In genomic region chr14:73469506-73469905, GRCm38 (mm10) we compare ENCODE assay signal across 12 mouse cellular contexts. TPM values are rescaled to one million over a fixed set of nuclear protein-coding genes. Genes with fewer than 3 reads are reported as not detected.
DNase-seq lines count a peak whose midpoint lies in the region; ATAC-seq lines count a peak whose summit lies in the region.
"Had no signal": no experiment of that assay in that cellular context is flagged by ENCODE, and none has a peak within 500 bp of the region (broad histone marks: within the 10 kb centered on the region; RNA-seq: fewer than 3 reads in every experiment).

No protein-coding gene starts in this region.

- no peaks in the 10 kb centered on the region for H3K36me3 ChIP-seq in heart, embryonic 11.5 days (ENCODE audit: control insufficient read depth, insufficient read depth, low read length)
- no peaks in the 10 kb centered on the region for H3K36me3 ChIP-seq in kidney, embryonic 16.5 days (ENCODE audit: insufficient read depth, low read length)
- H3K36me3 ChIP-seq: limb, embryonic 12.5 days had no signal

- H3K27ac ChIP-seq in heart, embryonic 11.5 days (ENCODE audit: low read depth, low read length), result no peak overlapping the region
- H3K27ac ChIP-seq in kidney, embryonic 16.5 days (ENCODE audit: low read length), result no peak overlapping the region
- H3K27ac ChIP-seq: limb, embryonic 12.5 days had no signal

- H3K9me3 ChIP-seq in heart, embryonic 11.5 days (replicated peaks; ENCODE audit: control insufficient read depth, low read length), result no peaks in the 10 kb centered on the region
- no peaks in the 10 kb centered on the region for H3K9me3 ChIP-seq in kidney, embryonic 16.5 days (ENCODE audit: low read length)
- H3K9me3 ChIP-seq: limb, embryonic 12.5 days had no signal

- no peak for ATAC-seq in heart, embryonic 11.5 days (replicated peaks; ENCODE audit: insufficient number of reproducible peaks, low FRiP score, low TSS enrichment)
- no peak for ATAC-seq in kidney, embryonic 16.5 days (ENCODE audit: low FRiP score, low TSS enrichment)
- ATAC-seq: inflammation-experienced regulatory T-cells, adult 6 months; lung, postnatal 0 days had no signal

- WGBS in heart, embryonic 11.5 days (ENCODE audit: insufficient replicate concordance), result 78% methylated on average over 7 of the region's 7 CpGs
- 73% methylated on average over 7 of the region's 7 CpGs for WGBS in kidney, embryonic 16.5 days

- no peak overlapping the region for H3K4me2 ChIP-seq in heart, embryonic 11.5 days
- no peak overlapping the region for H3K4me2 ChIP-seq in kidney, embryonic 16.5 days (replicated peaks; ENCODE audit: low read depth, low read length)
- H3K4me2 ChIP-seq: limb, embryonic 12.5 days had no signal

- no peak overlapping the region for H3K4me3 ChIP-seq in heart, embryonic 11.5 days (ENCODE audit: low read depth, low read length)
- no peak overlapping the region for H3K4me3 ChIP-seq in kidney, embryonic 16.5 days (ENCODE audit: low read length)
- H3K4me3 ChIP-seq: limb, embryonic 12.5 days had no signal

- intact Hi-C loops in left cerebral cortex, postnatal 14 days (cut with DNase I), result no loop called here
- intact Hi-C loops in gastrocnemius, postnatal 14 days (cut with DNase I; ENCODE audit: low total_unique reads), result no loop called here

- DNase-seq in brain, adult 2 months (ENCODE audit: low read depth, low spot score), result peak; percentile 94
- peak; percentile 58 for DNase-seq in cerebellum, adult 8-10 months
- peak; percentile 79 to 91 for DNase-seq in frontal cortex, postnatal 36 days (ENCODE audit: low spot score in 2 of 2)
- peak; percentile 85 to 92 for DNase-seq in left cerebral cortex, postnatal 14 days (ENCODE audit: low spot score in 2 of 2)
- no peak for DNase-seq in gastrocnemius, postnatal 14 days
- DNase-seq in natural killer cell, adult 2 months (ENCODE audit: low spot score in 2 of 2), result no peak
- DNase-seq: thymus, postnatal 25 days had no signal

- 0 out of 2 replicates have a peak, but pooled peaks cover 2% of the 10 kb centered on the region for H3K27me3 ChIP-seq in heart, embryonic 11.5 days (ENCODE audit: control insufficient read depth, insufficient read depth, low read length)
- no peaks in the 10 kb centered on the region for H3K27me3 ChIP-seq in kidney, embryonic 16.5 days (ENCODE audit: insufficient read depth, low read length)
- H3K27me3 ChIP-seq: limb, embryonic 12.5 days had no signal

- no peak overlapping the region for H3K9ac ChIP-seq in heart, embryonic 11.5 days (ENCODE audit: low read depth, low read length)
- H3K9ac ChIP-seq in kidney, embryonic 16.5 days (replicated peaks; ENCODE audit: low read length), result no peak overlapping the region
- H3K9ac ChIP-seq: limb, embryonic 12.5 days had no signal

- no peaks in the 10 kb centered on the region for H3K4me1 ChIP-seq in heart, embryonic 11.5 days (ENCODE audit: control insufficient read depth, insufficient read depth, low read length)
- H3K4me1 ChIP-seq in kidney, embryonic 16.5 days (ENCODE audit: insufficient read depth, low read length), result peaks cover 19% of the 10 kb centered on the region

RNA-seq across cellular contexts. Expression of gene Med4, which starts 40.3 kb away (rescaled TPM):
- total RNA-seq in left cerebral cortex, postnatal 14 days (2021), result 10 to 100 TPM; 25.3 to 27.5 TPM
- 60.8 and 63.8 TPM in 2 replicates for polyA plus RNA-seq in heart, embryonic 11.5 days (2014; fragmentation: Nextera tagmentation; extraction: Ambion mirVana)
- 10 to 100 TPM; 13.9 TPM for total RNA-seq in gastrocnemius, postnatal 14 days (2021)
- 93.2 and 94.5 TPM in 2 replicates for polyA plus RNA-seq in kidney, embryonic 16.5 days (2015; fragmentation: Nextera tagmentation; extraction: Ambion mirVana)

RNA-seq across cellular contexts. Expression of gene Sucla2, which starts 55.6 kb away (rescaled TPM):
- 100 to 1,000 TPM; 150 to 155 TPM for total RNA-seq in left cerebral cortex, postnatal 14 days (2021)
- polyA plus RNA-seq in heart, embryonic 11.5 days (2014; fragmentation: Nextera tagmentation; extraction: Ambion mirVana), result 180 and 205 TPM in 2 replicates
- 100 to 1,000 TPM; 474 to 606 TPM for total RNA-seq in gastrocnemius, postnatal 14 days (2021)
- 128 and 139 TPM in 2 replicates for polyA plus RNA-seq in kidney, embryonic 16.5 days (2015; fragmentation: Nextera tagmentation; extraction: Ambion mirVana)

Comparison
In these comparisons a context has a peak if more than half of its experiments do, and no peak if none do; other contexts are left out.
1. DNase-seq: peak in brain, adult 2 months (single experiment), cerebellum, adult 8-10 months (single experiment), frontal cortex, postnatal 36 days (2 of 2) and left cerebral cortex, postnatal 14 days (2 of 2); none in gastrocnemius, postnatal 14 days (single experiment) and natural killer cell, adult 2 months (0 of 2).